Mouse (Mus musculus) heart, postnatal 0 days (tissue): ENCODE measurements around the gene Ccdc170.

Experiments
- CTCF ChIP-seq: IDR thresholded peaks from 2 replicates; pipeline ENCODE4 v1.5.1; 2016; ENCODE audit warnings: antibody characterized with exemption, control low read depth, low read depth
- EP300 ChIP-seq: IDR thresholded peaks from 2 replicates; pipeline ENCODE4 v1.6.1; 2016; ENCODE audit warnings: antibody characterized with exemption, low read depth

DNA sequence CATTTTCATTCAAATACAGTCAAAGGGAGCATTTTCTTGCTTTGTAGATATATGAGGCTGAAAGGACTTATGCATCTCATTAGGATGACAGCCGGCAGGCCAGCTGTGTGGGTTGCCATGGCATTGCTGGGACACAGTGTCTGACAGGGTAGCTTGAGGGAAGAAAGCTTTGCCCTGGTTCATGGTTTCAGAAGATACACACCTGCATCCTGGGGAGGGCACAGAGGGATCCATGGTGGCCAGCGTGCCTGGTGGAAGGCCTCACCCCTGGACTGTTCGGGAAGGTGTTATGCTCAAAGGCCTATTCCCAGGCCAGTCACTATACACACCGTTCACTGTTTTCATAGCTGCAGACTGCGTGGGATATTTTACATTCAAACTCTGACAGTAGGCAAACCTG, 99.6 kb downstream of the Ccdc170 start:
- TF ChIP-seq CTCF = no peak
- TF ChIP-seq EP300 = no peak
